Mouse (Mus musculus) liver, adult 2 months (tissue): Measurements from ENCODE around the gene Pa2g4.

ENCODE experiments used
- CTCF ChIP-seq: fragments of 200-500 bp; IDR thresholded peaks from 2 replicates; pipeline ENCODE4 v1.5.1; 2011; ENCODE audit warnings: low read depth, low read length, control low read depth
- POLR2A ChIP-seq: fragments of 200-500 bp; IDR thresholded peaks from 2 replicates; pipeline ENCODE4 v1.6.1; 2011; ENCODE audit warnings: low read length, control low read depth; ENCODE audit not compliant: insufficient read depth; ENCODE audit errors: extremely low read depth

DNA sequence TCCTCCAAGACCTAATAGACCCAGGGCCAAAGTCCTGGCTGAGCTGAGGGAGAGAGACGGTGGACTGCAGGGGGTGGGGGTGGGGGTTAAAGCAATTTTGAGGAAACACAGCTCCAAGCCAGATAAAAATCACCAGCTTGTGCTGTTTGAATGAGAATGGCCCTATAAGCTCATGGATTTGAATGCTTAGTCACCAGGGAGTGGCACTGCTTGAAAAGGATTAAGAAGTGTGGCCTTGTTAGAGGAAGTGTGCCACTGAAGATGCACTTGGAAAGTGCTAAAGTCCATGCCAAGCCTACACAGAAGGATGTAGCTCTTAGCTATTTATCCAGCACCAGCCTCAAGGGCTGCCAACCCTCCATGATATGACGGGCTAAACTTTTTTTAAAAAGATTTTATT is 30.6 kb downstream of the Pa2g4 start:
- no peak for TF ChIP-seq CTCF
- no peak for TF ChIP-seq POLR2A
